Mouse (Mus musculus) urinary bladder, adult 18-20 months (tissue): ENCODE results near the gene Cdhr5.

ENCODE experiments used
- DNase-seq, 2 experiments: peaks; one replicate each; pipeline ENCODE4 v3.0.0; 2022; ENCODE audit warnings: low spot score in 2 of 2, mixed read lengths in 2 of 2

Cdhr5 gene

DNA sequence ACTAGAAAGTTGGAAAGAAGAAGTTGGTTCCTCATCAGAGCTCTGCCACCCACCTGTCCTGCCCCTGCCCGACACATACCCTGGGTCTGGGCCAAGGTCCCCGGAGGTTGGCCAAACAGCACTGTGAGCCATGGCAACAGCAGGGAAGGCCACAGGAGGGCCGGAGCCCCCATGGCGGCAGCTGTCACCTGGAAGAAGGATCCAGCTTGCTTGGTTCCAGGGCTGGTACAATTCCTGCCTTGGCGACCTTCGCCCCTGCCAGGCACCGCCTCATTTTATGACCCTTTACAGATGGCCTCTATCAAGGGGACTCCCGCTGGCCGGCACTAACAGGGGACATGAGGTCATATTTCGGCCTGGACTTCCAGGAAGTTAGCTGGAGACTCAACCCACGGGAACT, at the start of gene Cdhr5:
Gene Cdhr5, minus strand, starts transcription at position 241 of the 400 bp plus-strand sequence.
- DNase-seq = no peak

DNA sequence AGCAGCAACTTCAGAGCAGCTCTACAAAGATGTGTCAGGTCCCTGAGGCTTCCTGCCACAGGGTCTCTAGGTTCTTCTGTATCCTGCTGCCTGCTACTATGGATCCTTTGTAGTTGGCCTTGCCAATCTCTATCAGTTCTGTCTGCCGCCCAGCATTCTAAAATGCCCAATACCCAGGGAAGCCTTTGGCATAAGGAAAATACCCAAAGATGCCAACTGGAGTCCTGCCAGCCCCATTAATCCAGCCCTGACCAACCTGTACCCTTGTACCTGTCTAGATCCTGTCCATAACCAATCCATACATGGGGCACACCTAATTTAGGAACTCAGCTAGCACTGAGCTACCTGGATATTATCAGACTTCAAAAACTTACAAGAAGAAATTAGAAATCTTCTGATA, 48.1 kb upstream of the Cdhr5 start:
- no peak for DNase-seq

DNA sequence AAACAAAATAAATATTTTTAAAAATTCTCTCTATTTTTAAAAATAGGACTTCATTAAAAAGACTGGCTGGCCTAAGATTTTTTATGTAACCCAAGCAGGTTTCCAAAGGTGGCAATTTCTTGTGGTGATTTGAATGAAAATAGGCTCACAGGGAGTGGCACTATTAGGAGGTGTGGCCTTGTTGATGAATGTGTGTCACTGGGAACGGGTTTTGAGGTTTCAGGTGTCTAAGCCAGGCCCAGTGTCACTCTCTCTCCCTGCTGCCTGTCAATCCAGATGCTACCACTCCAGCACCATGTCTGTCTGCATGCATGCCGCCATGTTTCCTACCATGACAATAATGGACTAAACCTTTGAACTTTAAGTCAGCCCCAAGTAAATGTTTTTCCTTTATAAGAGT, 42.9 kb upstream of the Cdhr5 start:
- no peak for DNase-seq

DNA sequence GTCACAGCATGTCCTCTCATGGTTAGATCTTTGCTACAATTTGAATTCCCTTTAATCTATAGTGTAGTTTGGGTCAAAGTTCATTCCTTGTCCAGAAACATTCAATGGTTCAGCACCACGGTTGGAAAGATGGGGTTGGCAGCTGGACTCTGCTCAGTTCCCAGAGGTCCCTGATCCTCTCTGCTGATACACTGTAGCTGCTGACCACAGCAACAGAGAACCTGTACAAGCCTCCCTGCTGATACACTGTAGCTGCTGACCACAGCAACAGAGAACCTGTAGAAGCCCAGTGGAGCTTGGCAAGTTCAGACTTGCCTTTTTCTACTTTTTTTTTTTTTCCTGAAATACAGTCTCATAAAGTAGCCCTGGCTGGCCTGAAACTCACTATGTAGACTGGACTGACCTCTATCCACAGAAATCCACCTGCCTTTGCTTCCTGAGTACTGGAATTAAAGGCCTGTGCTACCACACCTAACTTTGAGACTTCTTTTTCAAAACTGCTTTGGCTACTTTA, 41.1 kb upstream of the Cdhr5 start:
- DNase-seq = no peak

DNA sequence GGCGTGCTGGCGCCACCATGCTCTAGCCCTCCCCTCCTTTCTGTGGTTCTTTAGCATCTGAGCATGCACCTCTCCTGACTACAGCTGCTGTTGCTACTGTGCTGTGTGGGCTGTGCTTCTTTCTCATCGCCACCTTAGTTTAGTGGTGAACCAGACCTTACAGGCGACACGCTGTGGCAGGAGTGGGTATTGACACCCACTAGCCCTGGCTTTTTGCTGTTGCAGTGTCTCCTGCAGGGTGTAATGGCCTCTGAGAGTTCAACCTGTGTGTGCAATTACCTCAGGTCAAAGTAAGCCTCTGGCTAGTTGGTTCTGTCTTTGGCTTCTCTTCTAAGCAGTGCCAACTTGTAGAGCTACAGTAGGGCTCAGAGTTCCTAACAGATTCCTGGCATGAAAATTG, 39.4 kb upstream of the Cdhr5 start:
- no peak for DNase-seq

DNA sequence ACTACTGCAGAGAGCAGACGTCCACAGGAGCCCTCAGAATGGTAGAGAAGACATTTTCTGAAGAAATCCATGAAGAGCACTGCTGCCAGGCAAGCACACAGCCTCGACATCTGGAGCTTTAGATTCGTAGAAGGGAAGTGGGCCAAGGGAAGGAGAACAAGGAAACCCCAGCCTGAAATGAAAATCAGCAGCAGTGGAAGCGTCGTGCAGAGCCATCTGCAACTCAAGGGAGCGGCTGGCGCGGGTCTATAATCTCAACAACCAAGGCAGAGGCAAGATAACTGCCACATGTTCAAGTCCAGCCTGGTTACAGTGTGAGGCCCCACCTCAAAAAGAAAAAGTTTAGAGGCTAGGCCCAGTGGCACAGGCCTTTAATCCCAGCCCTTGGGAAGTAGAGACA, 38.5 kb upstream of the Cdhr5 start:
- DNase-seq = no peak

DNA sequence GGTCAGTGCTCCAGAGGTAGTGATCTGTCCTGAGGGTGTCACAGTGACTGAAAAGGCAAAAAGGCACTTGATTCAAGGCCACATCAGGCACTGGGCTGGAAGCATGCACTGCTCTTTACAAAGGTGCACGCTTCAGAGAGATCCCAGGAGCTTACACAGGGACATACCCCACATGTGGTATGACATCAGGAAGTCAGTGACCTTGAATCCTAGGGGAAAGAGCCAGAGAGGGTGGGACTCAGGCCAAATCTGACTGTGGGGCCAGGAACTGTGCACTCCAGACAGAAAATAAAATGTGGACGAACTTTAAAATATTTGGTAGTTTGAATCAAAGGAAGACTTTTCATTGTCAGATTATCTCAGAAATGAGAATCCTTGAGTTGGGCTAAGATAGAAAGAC, 37.8 kb upstream of the Cdhr5 start:
- DNase-seq = no peak

DNA sequence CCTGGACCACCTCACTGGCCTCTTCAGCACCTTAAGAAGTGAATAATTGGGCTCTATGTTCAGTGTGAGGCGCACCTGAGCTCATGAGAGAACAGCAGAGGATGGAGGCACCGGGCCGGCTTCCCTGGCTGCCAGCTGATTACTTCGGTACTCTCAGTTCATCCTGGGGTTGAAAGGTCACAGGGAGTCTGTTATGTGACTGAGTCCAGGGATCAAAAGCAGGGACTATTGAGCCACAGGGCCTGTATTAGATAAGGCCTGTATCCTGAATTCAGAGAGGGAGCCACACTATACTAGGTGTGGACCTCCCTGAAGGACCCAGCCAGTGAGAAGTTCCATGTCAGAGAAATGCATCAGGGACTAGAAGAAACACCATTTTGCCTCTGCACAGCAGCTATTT, 28.0 kb upstream of the Cdhr5 start:
- no peak for DNase-seq

DNA sequence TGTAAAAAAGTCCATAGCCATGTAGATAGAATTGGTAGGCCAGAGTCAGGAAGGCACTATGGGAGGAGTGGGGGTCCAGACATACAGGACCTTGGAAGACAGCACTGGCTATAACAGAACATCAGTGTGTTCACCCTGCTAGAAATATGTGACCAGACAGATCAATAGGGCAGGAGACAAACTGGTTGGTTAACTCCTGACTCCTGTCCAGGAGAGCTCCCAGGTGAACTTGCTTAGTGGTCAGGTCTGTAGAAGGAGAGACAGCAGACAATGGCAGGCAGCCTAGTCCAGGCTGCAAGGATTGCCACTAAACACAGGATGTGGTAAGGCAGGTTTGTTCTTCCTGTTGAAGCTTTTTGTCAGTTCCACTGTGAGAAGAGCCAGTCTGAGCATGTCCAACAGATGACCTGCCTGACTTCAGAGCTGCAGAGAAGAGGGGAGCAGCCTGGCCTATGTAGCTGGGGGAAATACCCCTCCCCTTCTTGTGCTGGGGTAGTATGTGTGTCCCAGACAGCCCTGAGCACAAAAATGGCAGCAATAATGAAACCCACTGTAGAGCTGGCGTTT, 26.2 kb upstream of the Cdhr5 start:
- DNase-seq = no peak

DNA sequence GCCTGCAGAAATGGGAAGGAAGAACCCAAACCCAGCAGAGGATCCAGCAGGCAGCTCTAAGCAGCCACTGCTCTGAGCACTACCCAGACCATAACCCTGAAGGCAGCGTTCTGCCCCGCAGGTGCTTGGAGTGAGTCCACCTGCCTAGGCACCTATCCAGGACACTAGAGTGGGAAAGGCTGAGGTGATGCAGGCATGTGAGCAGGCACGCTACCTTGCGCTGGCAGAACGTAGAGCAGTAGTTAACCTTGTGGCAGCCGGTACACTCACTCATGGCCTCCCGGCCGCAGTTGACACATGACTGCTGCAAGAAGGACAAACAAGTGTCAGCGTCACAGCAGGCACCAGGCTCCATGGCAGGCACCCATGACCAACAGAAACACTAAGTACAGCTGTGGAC, 24.8 kb upstream of the Cdhr5 start:
- no peak for DNase-seq

DNA sequence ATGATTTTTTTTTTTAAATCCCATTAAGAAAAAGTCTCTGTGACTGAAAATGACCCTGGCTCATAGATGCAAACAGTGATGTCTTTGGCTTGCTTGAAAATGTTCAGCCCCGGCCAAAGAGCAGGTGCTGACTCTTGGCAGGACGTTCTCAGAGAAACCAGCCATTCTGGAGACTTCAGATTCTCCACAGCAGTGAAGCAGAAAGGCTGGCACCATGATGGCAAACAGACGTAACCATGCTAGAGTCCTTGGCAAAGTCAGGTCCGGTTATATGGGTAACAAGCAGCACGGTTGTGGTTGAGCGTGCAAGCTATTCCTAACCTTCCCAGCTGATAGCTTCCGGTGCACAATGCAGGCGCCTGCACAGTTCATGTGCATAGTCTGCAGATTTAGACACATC, 22.6 kb upstream of the Cdhr5 start:
- DNase-seq = no peak

DNA sequence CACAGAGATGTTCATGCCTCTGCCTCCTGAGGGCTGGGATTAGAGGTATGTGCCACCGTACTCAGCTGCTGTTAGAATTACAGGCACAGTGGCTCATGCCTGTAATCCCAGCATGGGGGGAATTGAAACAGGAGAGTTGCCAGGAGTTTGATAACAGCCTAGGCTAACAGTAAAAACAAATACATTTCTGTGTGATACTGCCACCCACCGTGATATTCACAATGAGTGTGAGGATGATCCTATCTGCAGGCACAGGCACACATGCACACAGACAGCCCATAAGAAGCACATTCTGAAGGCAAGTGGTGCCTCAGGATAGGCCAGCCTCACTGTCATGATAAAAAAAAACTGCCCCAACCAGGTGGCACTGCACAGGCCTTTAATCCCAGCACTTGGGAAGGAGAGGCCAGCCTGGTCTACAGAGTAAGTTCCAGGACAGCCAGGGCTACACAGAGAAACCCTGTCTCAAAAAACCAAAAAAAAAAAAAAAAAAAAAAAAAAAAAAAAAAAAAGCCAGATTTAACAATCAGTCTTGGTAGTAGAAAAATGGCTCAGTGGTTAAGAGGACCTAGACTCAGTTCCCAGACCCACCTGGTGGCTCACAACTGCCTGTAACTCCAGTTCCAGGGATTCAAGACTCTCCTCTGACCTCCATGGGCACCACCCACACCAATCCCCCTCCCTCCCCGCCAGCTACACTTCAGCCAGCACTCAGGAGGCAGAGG, 21.5 kb upstream of the Cdhr5 start:
- no peak for DNase-seq

DNA sequence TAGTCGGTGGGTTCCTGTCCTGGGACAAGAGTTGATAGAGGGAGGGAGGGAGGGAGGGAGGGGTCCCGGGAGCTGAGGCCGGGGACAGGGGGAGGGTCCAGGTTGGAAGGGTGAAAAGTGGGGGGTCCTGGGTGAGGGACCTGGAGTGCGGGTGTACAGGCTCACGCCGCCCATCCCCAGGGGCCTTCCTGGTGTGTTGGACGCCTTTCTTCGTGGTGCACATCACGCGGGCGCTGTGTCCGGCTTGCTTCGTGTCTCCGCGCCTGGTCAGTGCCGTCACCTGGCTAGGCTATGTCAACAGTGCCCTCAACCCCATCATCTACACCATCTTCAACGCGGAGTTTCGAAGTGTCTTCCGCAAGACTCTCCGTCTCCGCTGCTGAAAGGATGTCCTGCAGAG, 17.9 kb upstream of the Cdhr5 start:
- DNase-seq = no peak

DNA sequence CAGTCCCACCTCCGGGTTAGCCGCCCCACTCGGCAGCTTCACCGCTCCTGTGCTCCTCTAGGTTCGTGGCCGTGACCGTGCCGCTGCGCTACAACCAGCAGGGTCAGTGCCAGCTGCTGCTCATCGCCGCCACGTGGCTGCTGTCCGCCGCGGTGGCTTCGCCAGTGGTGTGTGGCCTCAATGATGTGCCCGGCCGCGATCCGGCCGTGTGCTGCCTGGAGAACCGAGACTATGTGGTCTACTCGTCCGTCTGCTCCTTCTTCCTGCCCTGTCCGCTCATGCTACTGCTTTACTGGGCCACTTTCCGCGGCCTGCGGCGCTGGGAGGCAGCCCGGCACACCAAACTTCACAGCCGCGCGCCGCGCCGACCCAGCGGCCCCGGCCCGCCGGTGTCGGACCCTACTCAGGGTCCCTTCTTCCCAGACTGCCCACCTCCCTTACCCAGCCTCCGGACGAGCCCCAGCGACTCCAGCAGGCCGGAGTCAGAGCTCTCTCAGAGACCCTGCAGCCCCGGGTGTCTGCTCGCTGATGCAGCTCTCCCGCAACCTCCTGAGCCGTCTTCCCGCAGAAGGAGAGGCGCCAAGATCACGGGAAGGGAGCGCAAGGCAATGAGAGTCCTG, 17.4 kb upstream of the Cdhr5 start:
- DNase-seq = peak in 1 of 2 experiments; percentile 30

DNA sequence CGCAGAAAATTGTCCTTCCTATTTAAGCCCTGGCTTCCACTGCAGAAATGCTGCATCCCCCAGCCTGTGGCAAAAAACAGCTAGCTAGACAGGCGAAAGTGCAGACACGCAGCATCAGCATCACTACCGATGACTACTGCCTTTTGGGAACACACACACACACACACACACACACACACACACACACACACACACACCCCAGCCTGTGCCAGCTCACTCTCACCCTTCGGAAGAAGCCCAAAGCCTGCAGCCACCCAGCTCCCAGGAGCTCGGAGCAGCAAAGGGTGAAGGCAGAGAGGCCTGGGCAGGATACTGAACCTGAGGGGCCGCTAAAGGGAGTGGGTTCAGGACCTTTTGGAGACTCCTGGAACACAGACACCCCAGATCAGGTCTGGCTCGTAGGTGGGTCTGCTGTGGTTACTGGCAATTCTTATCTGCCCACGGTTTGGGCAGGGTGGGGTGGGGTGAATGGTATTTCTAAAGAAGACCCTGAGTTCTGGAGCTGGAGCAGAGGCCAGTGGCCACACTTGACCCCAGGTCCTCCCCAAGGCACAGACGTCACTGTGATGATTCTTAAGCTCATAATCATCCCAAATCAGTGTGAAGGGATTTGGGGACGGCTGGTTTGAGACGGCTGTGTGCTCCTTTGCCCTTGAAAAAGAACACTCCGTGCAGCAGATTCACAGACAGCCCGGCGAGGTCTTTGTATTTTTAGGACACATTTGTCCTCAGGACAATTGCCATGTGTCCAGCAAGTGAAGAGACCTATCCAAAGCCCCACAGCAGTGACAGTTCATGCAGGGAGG, 16.2 kb upstream of the Cdhr5 start:
- no peak for DNase-seq

DNA sequence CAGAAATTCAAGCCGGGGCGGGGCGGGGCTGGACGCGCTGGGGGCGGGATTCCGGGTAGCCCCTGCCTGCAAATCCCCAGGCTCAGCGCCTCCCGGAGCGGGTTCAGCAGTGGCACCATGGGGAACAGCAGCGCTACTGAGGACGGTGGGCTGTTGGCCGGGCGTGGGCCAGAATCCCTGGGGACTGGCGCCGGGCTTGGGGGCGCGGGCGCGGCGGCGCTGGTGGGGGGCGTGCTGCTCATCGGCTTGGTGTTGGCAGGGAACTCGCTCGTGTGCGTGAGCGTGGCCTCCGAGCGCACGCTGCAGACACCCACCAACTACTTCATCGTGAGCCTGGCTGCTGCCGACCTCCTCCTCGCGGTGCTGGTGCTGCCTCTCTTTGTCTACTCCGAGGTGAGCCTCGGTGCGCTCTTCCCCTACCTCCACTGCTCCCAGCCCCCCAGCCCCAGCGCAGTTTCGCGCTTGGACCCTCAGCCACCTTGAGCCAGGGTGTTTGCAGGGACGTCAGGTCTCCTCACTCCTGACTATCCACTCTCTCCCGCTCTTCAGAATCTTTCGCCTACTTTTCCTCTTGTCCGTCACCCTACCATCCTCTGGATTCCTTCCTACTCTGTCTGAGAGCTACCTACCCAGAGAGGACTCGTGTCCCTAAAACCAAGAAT, 15.5 kb upstream of the Cdhr5 start, which contains the start of gene Drd4:
Gene Drd4, plus strand, starts transcription at position 86 of the 662 bp plus-strand sequence.
- no peak for DNase-seq

DNA sequence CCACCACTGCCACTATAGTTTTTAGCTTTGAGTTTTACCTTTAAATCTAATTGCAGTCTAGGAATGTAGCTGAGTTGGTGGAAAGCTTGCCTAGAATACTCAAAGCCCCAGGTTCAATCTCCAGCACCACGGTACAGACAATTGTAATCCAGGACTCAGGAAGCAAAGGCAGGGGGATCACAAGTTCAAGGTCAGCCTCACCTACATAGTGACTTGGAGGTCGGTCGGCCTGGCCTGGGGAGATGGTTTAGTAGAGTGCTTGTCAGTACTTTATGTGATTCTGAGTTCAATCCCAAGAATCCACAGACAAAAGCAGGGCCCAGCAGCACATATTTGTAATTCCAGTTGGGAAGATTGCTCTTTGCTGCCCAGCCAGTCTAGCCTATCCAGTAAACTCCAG, 11.5 kb upstream of the Cdhr5 start:
- no peak for DNase-seq

DNA sequence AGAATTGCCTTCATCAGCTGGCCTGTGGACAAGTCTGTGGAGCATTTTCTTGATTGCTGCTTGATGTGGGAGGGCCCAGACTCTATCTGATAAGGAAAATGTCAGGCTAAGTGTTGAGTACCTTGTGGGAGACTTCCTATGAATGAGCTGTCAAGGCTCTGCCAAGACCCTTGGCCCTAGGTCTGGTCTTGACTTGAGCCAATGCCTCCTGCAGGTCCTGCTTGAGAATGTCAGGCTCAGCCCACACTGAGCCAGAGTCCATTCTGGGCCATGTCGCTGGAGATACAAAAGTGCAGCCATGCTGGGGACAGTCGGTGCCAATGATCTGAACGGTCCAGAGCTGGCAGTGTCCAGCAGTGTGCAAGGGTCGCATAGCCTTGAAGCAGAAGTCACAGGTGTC, 6.2 kb upstream of the Cdhr5 start:
- no peak for DNase-seq

DNA sequence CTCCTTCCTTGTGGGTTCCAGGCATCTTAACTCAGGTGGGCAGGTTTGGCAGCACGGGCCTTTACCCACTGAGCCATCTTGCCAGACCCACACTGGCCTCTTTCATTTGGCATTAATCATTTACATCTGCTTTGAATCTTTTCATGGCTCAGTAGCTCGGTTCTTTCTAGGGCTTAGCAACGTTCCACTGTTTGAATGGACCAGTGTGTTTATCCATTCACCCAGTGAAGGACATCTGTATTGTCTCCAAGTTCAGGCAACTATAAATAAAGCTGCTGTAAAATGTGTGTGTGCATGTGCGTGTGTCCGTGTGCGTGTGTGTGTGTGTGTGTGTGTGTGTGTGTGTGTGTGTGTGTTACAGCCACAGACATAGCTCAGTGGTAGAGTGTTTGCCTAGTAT, 4.9 kb upstream of the Cdhr5 start:
- DNase-seq = no peak

DNA sequence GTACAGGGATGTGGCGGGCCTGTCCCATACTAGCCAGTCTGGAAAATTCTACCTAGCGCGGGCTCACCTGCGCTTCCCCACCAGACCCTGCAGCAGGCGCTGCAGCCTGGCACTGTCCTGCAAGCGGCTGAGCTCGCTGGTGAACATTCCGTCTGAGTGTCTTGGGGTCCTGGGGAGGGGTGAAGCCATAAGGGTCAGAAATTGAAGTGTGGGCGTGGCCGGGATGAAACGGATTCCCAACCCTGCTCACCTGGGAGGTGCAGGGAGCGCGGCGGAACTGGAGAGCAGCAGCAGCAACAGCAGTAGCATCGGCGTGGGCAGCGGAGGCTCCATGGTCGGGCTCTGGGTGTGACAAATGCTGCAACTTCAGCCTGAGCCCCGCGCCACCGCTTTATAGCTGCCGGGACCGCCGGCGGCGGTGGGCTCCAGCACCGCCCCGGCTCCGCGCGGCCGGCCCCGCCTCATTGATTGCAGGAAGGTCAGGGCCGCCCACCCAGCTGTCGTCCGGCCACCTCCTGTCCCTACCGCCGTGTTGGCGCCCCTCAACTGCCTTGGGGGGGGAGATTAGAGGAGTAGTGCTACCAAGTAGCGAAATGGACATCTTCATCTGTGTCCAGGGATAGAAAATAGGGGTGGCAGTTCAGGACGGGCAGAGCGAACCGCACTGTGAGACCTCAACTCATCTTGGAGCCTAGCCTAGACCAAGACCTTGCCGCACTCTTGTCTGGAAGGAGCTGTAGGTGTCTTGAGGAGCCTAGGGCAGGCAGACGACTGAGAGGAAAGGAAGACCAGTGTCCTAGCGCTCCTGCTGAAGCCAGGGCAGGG, 2.4 kb upstream of the Cdhr5 start, which contains the start of gene Sct:
Gene Sct, minus strand, starts transcription at position 368 of the 825 bp plus-strand sequence.
- no peak for DNase-seq
